Mouse (Mus musculus): Measurements from ENCODE around the gene Cct8.

Gene Cct8

GRCm38 (mm10) chr16:87444071-87444470 is 51.6 kb downstream of the Cct8 start:
- DNase-seq, result no peak

DNA sequence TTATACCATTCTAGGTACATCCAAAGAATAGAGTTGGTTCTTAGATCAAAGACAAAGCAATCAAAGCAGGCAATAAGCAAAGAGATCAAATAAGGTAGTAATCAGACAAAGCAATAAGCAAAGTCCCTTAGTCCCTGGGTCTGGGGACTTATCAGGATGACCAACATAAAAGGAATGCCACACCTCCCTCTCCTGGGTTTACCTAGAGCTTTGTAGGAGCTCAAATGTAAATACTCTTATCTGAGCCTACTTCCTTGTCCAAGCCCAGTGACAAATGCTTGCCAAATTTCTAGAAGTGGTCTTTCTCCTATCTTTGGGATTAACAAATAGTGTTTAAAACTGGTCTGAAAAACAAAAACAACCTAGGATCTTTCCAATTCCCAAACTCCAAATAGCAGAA is 52.4 kb downstream of the Cct8 start:
- DNase-seq, result peak; percentile 11

- DNase-seq, result no peak
Measured at GRCm38 (mm10) chr16:87442291-87442690, 53.4 kb downstream of the Cct8 start.

DNA sequence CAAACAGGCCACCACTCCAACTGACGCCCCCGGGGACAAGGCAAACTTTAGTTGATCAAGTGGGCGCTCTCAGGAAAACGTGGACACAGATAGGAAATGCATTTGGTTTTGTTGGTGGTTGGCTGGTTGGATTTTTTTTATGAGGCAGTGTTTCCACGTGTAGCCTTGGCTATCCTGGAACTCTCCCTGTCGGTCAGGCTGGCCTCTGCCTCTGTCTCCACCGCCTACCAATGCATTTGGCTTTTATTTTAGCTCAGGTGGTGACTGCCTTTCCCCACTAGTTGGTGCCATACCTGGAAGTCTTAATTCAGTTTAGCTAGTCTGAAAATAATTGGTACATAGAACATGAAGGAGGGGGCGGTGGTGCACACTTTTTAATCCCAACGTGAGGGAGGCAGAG is 54.6 kb downstream of the Cct8 start:
- peak; percentile 37 for DNase-seq

GRCm38 (mm10) chr16:87440184-87440686 is 55.4 kb downstream of the Cct8 start, which contains the start of gene Rwdd2b:
TSS of gene Rwdd2b (minus strand) at chr16:87440573.
- DNase-seq, result peak; percentile 96

- DNase-seq, result no peak
Measured at GRCm38 (mm10) chr16:87438697-87439096, 57.0 kb downstream of the Cct8 start.

- no peak for DNase-seq
Measured at GRCm38 (mm10) chr16:87437096-87437495, 58.6 kb downstream of the Cct8 start.

DNA sequence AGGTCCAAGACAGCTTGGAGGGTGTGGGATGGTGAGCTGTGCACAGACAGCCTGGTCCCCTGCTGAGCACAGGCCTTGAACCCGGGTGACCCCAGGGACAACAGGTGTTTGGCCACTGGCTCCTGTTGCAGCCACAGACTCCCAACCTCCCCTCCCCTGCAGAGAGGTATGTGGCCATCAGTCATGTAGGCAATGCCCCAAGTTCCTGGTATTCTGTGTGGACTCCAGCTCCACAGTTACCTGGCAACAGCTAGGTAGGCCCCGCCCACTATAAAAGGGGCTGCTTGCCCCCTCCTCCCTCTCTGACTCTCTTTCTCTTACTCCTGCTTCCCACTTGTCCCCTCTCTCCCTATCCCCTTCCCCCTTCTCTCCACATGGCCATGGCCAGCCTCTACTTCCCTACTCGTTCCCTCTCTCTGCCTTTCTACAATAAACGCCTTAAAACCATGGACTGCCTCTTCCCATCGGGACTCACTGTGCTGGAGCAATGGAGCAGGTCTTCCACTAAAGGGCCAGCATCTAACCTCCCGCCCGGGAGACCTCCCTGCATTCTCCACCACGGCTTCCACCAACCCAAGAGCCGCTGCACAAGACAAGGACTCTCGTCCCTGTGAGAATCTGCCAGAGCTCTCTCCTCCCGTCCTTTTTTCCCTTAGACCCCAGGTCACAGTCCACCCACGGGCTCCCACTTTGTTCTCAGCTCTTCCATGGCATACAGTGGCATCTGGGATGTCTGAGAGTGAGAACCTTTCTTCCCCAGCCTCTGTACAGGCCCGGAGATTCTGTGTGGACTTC is 60.1 kb downstream of the Cct8 start:
- no peak for DNase-seq

- DNase-seq, result no peak
Measured at GRCm38 (mm10) chr16:87434946-87435345, 60.7 kb downstream of the Cct8 start.

GRCm38 (mm10) chr16:87434266-87434665 is 61.4 kb downstream of the Cct8 start:
- DNase-seq, result no peak
